Mouse (Mus musculus): ENCODE results near the gene Stpg3.

GRCm38 (mm10) chr2:25239766-25240165 lies 25.3 kb upstream of the Stpg3 start:
- TF ChIP-seq USF1 (IDR thresholded peaks at IDR 0.05; ENCODE audit: low read depth): no peak
- no peak for TF ChIP-seq CTCF (IDR thresholded peaks at IDR 0.05; ENCODE audit: control insufficient read depth, insufficient read depth, insufficient read length)
- TF ChIP-seq MAX (IDR thresholded peaks at IDR 0.05): no peak
- no peak for TF ChIP-seq MYOG (IDR thresholded peaks at IDR 0.05; ENCODE audit: control insufficient read depth, extremely low read depth, insufficient read length)
- no peak for TF ChIP-seq CEBPB (IDR thresholded peaks at IDR 0.05; ENCODE audit: low read depth)

All from C2C12 (cell line).